Mouse (Mus musculus) MEL (cell line): ENCODE measurements around the gene Rpe65. TPM values are rescaled to one million over a fixed set of nuclear protein-coding genes. Genes with fewer than 3 reads are reported as not detected.

ENCODE experiments used
- DNase-seq: peaks from one replicate; pipeline ENCODE4 v3.0.0; 2011; ENCODE audit warnings: low read depth, low spot score
- H3K27ac ChIP-seq: 2 replicates; pipeline ENCODE4 v1.5.1; 2012; ENCODE audit warnings: low read depth, mild to moderate bottlenecking, control low read depth, low read length, moderate library complexity; ENCODE audit not compliant: control insufficient read depth
- H3K27me3 ChIP-seq, 2 experiments: fragments of 150-350 bp in 1 of 2; sonication (generic) in 1 of 2; 2 replicates each; pipeline ENCODE4 v1.6.1; 2012; ENCODE audit warnings: low read length in 2 of 2, mild to moderate bottlenecking in 2 of 2, improper control_type of control experiment in 1 of 2, moderate library complexity in 1 of 2; ENCODE audit not compliant: insufficient read depth in 2 of 2, control insufficient read depth in 1 of 2
- H3K36me3 ChIP-seq, 2 experiments: 2 replicates each; pipeline ENCODE4 v1.6.1; 2012 to 2014; ENCODE audit warnings: low read length in 2 of 2, improper control_type of control experiment in 1 of 2, inconsistent platforms in 1 of 2, mild to moderate bottlenecking in 1 of 2; ENCODE audit not compliant: insufficient read depth in 2 of 2, control insufficient read depth in 1 of 2
- H3K4me1 ChIP-seq, 2 experiments: fragments of 150-350 bp in 1 of 2; sonication (generic) in 1 of 2; 2 replicates each; pipeline ENCODE4 v1.6.1; 2012; ENCODE audit warnings: low read length in 2 of 2, improper control_type of control experiment in 1 of 2, mild to moderate bottlenecking in 1 of 2; ENCODE audit not compliant: insufficient read depth in 2 of 2, control insufficient read depth in 1 of 2
- H3K4me3 ChIP-seq, 2 experiments: fragments of 150-350 bp in 1 of 2; sonication (generic) in 1 of 2; 2 replicates each; pipeline ENCODE4 v1.5.1; 2012; ENCODE audit warnings: low read depth in 2 of 2, low read length in 2 of 2, mild to moderate bottlenecking in 2 of 2, moderate library complexity in 2 of 2, control low read depth in 1 of 2, improper control_type of control experiment in 1 of 2; ENCODE audit not compliant: control insufficient read depth in 1 of 2, insufficient read depth in 1 of 2
- H3K79me2 ChIP-seq: 2 replicates; pipeline ENCODE4 v1.6.1; 2012; ENCODE audit warnings: mild to moderate bottlenecking, low read length, moderate library complexity; ENCODE audit not compliant: control insufficient read depth, poor library complexity, insufficient read depth
- H3K9ac ChIP-seq: 2 replicates; pipeline ENCODE4 v1.6.1; 2012; ENCODE audit warnings: low read depth, mild to moderate bottlenecking, control low read depth, low read length, moderate library complexity; ENCODE audit not compliant: control insufficient read depth, poor library complexity, severe bottlenecking
- H3K9me3 ChIP-seq: fragments of 150-350 bp; sonication (generic); replicated peaks from 2 replicates; pipeline ENCODE4 v1.6.1; 2012; ENCODE audit warnings: mild to moderate bottlenecking, low read length, improper control_type of control experiment, moderate library complexity; ENCODE audit not compliant: insufficient read depth
- ETS1 ChIP-seq: IDR thresholded peaks from 2 replicates; pipeline ENCODE4 v1.6.1; 2012; ENCODE audit warnings: low read depth, mild to moderate bottlenecking, inconsistent platforms, low read length, improper control_type of control experiment, moderate library complexity
- GATA1 ChIP-seq: IDR thresholded peaks from 2 replicates; pipeline ENCODE4 v1.6.1; 2011; ENCODE audit warnings: low read depth, low read length, improper control_type of control experiment
- HCFC1 ChIP-seq: IDR thresholded peaks from 2 replicates; pipeline ENCODE4 v1.6.1; 2012; ENCODE audit warnings: low read depth, mild to moderate bottlenecking, inconsistent platforms, low read length, improper control_type of control experiment, moderate library complexity
- MYB ChIP-seq: IDR thresholded peaks from 2 replicates; pipeline ENCODE4 v1.6.1; 2011; ENCODE audit warnings: mild to moderate bottlenecking, low read depth, low read length, improper control_type of control experiment
- POLR2AphosphoS2 ChIP-seq: IDR thresholded peaks from 2 replicates; pipeline ENCODE4 v1.6.1; 2011; ENCODE audit warnings: low read length, improper control_type of control experiment
- POLR2AphosphoS5 ChIP-seq: IDR thresholded peaks from 2 replicates; pipeline ENCODE4 v1.6.1; 2012; ENCODE audit warnings: low read depth, borderline replicate concordance, mild to moderate bottlenecking, inconsistent platforms, low read length, moderate library complexity, mixed read lengths
- SIN3A ChIP-seq: IDR thresholded peaks from 2 replicates; pipeline ENCODE4 v1.6.1; 2012; ENCODE audit warnings: low read length, improper control_type of control experiment, inconsistent platforms
- SMC3 ChIP-seq: IDR thresholded peaks from 2 replicates; pipeline ENCODE4 v1.6.1; 2011; ENCODE audit warnings: low read depth, low read length, improper control_type of control experiment
- TBP ChIP-seq: IDR thresholded peaks from 2 replicates; pipeline ENCODE4 v1.8.0; 2011; ENCODE audit warnings: low read depth, low read length, improper control_type of control experiment
- USF2 ChIP-seq, 2 experiments: IDR thresholded peaks; 2 replicates each; pipeline ENCODE4 v1.6.1; 2011 to 2012; ENCODE audit warnings: improper control_type of control experiment in 2 of 2, low read length in 2 of 2, borderline replicate concordance in 1 of 2, inconsistent platforms in 1 of 2, low read depth in 1 of 2, mild to moderate bottlenecking in 1 of 2; ENCODE audit not compliant: insufficient read depth in 1 of 2
- ZKSCAN1 ChIP-seq: IDR thresholded peaks from 2 replicates; pipeline ENCODE4 v1.6.1; 2012; ENCODE audit warnings: low read depth, mild to moderate bottlenecking, inconsistent platforms, low read length, improper control_type of control experiment, moderate library complexity
- ZMIZ1 ChIP-seq: IDR thresholded peaks from 2 replicates; pipeline ENCODE4 v1.6.1; 2012; ENCODE audit warnings: low read depth, mild to moderate bottlenecking, inconsistent platforms, low read length, improper control_type of control experiment, moderate library complexity
- polyA plus RNA-seq, 2 experiments: library from polyadenylated mRNA; stranded (reverse) in 1 of 2; unstranded in 1 of 2; fragments of >175 nt in 1 of 2; fragments of >200 nt in 1 of 2; gene quantifications; 2 replicates each; pipeline versions ENCODE4 v1.2.1 to v1.2.4; 2012; ENCODE audit warnings: low replicate concordance in 2 of 2, low read depth in 1 of 2; ENCODE audit not compliant: insufficient read length in 2 of 2, insufficient read depth in 1 of 2, missing spikeins in 1 of 2
- total RNA-seq: library from RNA; depleted of rRNA; stranded (reverse); fragments of 300-350 nt; gene quantifications from 2 replicates; pipeline ENCODE4 v1.2.3, GENCODE M21; 2012; rRNA removed

Rpe65 gene
- total and polyA plus RNA-seq, 3 experiments, result not detected

- H3K9ac ChIP-seq, result no peak overlapping the region
- H3K79me2 ChIP-seq, result no peaks in the 10 kb centered on the region
- no peaks in the 10 kb centered on the region for H3K27me3 ChIP-seq
- DNase-seq, result no peak
- no peak for TF ChIP-seq ETS1
- TF ChIP-seq MYB, result no peak
- no peak for TF ChIP-seq ZMIZ1
- no peak for TF ChIP-seq TBP
- no peak for TF ChIP-seq HCFC1
- no peak for TF ChIP-seq POLR2AphosphoS2
- TF ChIP-seq SMC3, result no peak
- no peak for TF ChIP-seq SIN3A
- TF ChIP-seq POLR2AphosphoS5, result no peak
- no peak for TF ChIP-seq GATA1
- no peak for TF ChIP-seq USF2 (IDR thresholded peaks at IDR 0.05; ENCODE audit: borderline replicate concordance in 1 of 2, insufficient read depth in 1 of 2, low read depth in 1 of 2, low read length in 2 of 2)
- TF ChIP-seq ZKSCAN1, result no peak
- no peaks in the 10 kb centered on the region for H3K4me1 ChIP-seq
- H3K36me3 ChIP-seq, result no peaks in the 10 kb centered on the region
- no peak overlapping the region for H3K27ac ChIP-seq
- no peak overlapping the region for H3K4me3 ChIP-seq
- no peaks in the 10 kb centered on the region for H3K9me3 ChIP-seq
Measured at GRCm38 (mm10) chr3:159663333-159663732, 64.4 kb downstream of the Rpe65 start.

Other genes starting within 250 kb of the Rpe65 start
- 8.0 and 10.3 TPM in 2 replicates for gene Depdc1a, start 103.7 kb upstream of the Rpe65 start, total RNA-seq
- 100 to 1,000 TPM in 1 of 2 experiments, 1 to 10 TPM in 1; 8.1 to 247 TPM for gene Depdc1a, start 103.7 kb upstream of the Rpe65 start, polyA plus RNA-seq
- gene Wls, start 240.5 kb downstream of the Rpe65 start, total RNA-seq, result not detected in 2 replicates
- not detected for gene Wls, start 240.5 kb downstream of the Rpe65 start, polyA plus RNA-seq